Mouse (Mus musculus) cortical plate, adult 2 months (tissue): Measurements from ENCODE around the gene Nhlrc3. TPM values are rescaled to one million over a fixed set of nuclear protein-coding genes. Genes with fewer than 3 reads are reported as not detected.

Source experiments
- H3K27ac ChIP-seq: fragments of 200-500 bp; 2 replicates; pipeline ENCODE4 v1.5.1; 2012; ENCODE audit warnings: low read length, control low read depth, inconsistent platforms; ENCODE audit not compliant: insufficient read depth
- H3K4me1 ChIP-seq: fragments of 200-500 bp; 2 replicates; pipeline ENCODE4 v1.6.1; 2011; ENCODE audit warnings: low read length; ENCODE audit not compliant: control insufficient read depth, insufficient read depth
- H3K4me3 ChIP-seq: fragments of 200-500 bp; 2 replicates; pipeline ENCODE4 v1.5.1; 2011; ENCODE audit warnings: mild to moderate bottlenecking, low read length, control low read depth; ENCODE audit not compliant: insufficient read depth
- CTCF ChIP-seq: fragments of 200-500 bp; IDR thresholded peaks from 2 replicates; pipeline ENCODE4 v1.5.1; 2011; ENCODE audit warnings: mild to moderate bottlenecking, control low read depth, low read length; ENCODE audit not compliant: insufficient read depth; ENCODE audit errors: extremely low read depth
- POLR2A ChIP-seq: fragments of 200-500 bp; IDR thresholded peaks from 2 replicates; pipeline ENCODE4 v1.6.1; 2011; ENCODE audit warnings: mild to moderate bottlenecking, low read length, control low read depth; ENCODE audit not compliant: insufficient read depth; ENCODE audit errors: extremely low read depth
- polyA plus RNA-seq: library from polyadenylated mRNA; depleted of rRNA; stranded (reverse); fragments of >200 nt; gene quantifications from 2 replicates; pipeline ENCODE4 v1.2.3, GENCODE M21; 2012

Nhlrc3 gene
- polyA plus RNA-seq, 1 experiment: 7.5 TPM

- no peak overlapping the region for H3K4me3 ChIP-seq
- H3K4me1 ChIP-seq: no peaks in the 10 kb centered on the region
- TF ChIP-seq POLR2A (no peak), CTCF (peak; percentile 50)
- H3K27ac ChIP-seq: no peak overlapping the region
Observed at GRCm38 (mm10) chr3:53475889-53476288, 12.8 kb upstream of the Nhlrc3 start.

GRCm38 (mm10) chr3:53474179-53474578 lies 11.0 kb upstream of the Nhlrc3 start:
- TF ChIP-seq CTCF: no peak
- TF ChIP-seq POLR2A: no peak
- no peak overlapping the region for H3K4me3 ChIP-seq
- H3K4me1 ChIP-seq: no peaks in the 10 kb centered on the region
- H3K27ac ChIP-seq: no peak overlapping the region

GRCm38 (mm10) chr3:53472061-53472460 lies 8.9 kb upstream of the Nhlrc3 start:
- H3K4me3 ChIP-seq: no peak overlapping the region
- no peak overlapping the region for H3K27ac ChIP-seq
- TF ChIP-seq POLR2A: no peak
- TF ChIP-seq CTCF: no peak
- H3K4me1 ChIP-seq: no peaks in the 10 kb centered on the region

- peaks cover 2% of the 10 kb centered on the region; the same call in 1 of the 2 replicates for H3K4me1 ChIP-seq
- TF ChIP-seq POLR2A (no peak), CTCF (no peak)
- H3K4me3 ChIP-seq: no peak overlapping the region
- no peak overlapping the region for H3K27ac ChIP-seq
Observed at GRCm38 (mm10) chr3:53469650-53470049, 6.5 kb upstream of the Nhlrc3 start.

GRCm38 (mm10) chr3:53467356-53467755 lies 4.2 kb upstream of the Nhlrc3 start:
- peaks cover 2% of the 10 kb centered on the region; the same call in 1 of the 2 replicates for H3K4me1 ChIP-seq
- TF ChIP-seq POLR2A (no peak), CTCF (no peak)

GRCm38 (mm10) chr3:53466481-53466880 lies 3.3 kb upstream of the Nhlrc3 start:
- peaks cover 2% of the 10 kb centered on the region; the same call in 1 of the 2 replicates for H3K4me1 ChIP-seq
- TF ChIP-seq POLR2A (no peak), CTCF (no peak)
- no peak overlapping the region for H3K4me3 ChIP-seq
- no peak overlapping the region for H3K27ac ChIP-seq

More at GRCm38 (mm10) chr3:53467356-53467755, 4.2 kb upstream of the Nhlrc3 start:
- Histone ChIP-seq H3K4me3 (no peak overlapping the region), H3K27ac (no peak overlapping the region)

GRCm38 (mm10) chr3:53465330-53465729 lies 2.2 kb upstream of the Nhlrc3 start:
- TF ChIP-seq POLR2A (no peak), CTCF (no peak)
- Histone ChIP-seq H3K4me1 (peaks cover 2% of the 10 kb centered on the region; the same call in 1 of the 2 replicates), H3K4me3 (peak overlapping the region; percentile 86; the same call in 1 of the 2 replicates), H3K27ac (no peak overlapping the region)

GRCm38 (mm10) chr3:53464146-53464698 lies 1.1 kb upstream of the Nhlrc3 start:
- H3K4me1 ChIP-seq: peaks cover 2% of the 10 kb centered on the region; the same call in 1 of the 2 replicates
- no peak for TF ChIP-seq CTCF
- no peak for TF ChIP-seq POLR2A
- H3K4me3 ChIP-seq: peak overlapping the region; percentile 86
- H3K27ac ChIP-seq: no peak overlapping the region

GRCm38 (mm10) chr3:53463765-53464114 lies 608 bp upstream of the Nhlrc3 start:
- TF ChIP-seq CTCF (no peak), POLR2A (no peak)
- Histone ChIP-seq H3K4me3 (peak overlapping the region; percentile 86), H3K4me1 (peaks cover 2% of the 10 kb centered on the region; the same call in 1 of the 2 replicates), H3K27ac (peak overlapping the region; percentile 71; the same call in 1 of the 2 replicates)

- Histone ChIP-seq H3K4me3 (peak overlapping the region; percentile 86), H3K4me1 (peaks cover 2% of the 10 kb centered on the region; the same call in 1 of the 2 replicates), H3K27ac (peak overlapping the region; percentile 99)
- TF ChIP-seq CTCF: no peak
- no peak for TF ChIP-seq POLR2A
Observed at GRCm38 (mm10) chr3:53462701-53463045, 459 bp downstream of the Nhlrc3 start.
